Mouse (Mus musculus) kidney, postnatal 14 days (tissue): Measurements from ENCODE around the gene Rbfox1.

Experiments
- DNase-seq: peaks from one replicate; pipeline ENCODE4 v3.0.0; 2022; ENCODE audit warnings: mixed read lengths

Gene Rbfox1

GRCm38 (mm10) chr16:6844659-6845058, 959.5 kb downstream of the Rbfox1 start:
- DNase-seq: no peak

DNA sequence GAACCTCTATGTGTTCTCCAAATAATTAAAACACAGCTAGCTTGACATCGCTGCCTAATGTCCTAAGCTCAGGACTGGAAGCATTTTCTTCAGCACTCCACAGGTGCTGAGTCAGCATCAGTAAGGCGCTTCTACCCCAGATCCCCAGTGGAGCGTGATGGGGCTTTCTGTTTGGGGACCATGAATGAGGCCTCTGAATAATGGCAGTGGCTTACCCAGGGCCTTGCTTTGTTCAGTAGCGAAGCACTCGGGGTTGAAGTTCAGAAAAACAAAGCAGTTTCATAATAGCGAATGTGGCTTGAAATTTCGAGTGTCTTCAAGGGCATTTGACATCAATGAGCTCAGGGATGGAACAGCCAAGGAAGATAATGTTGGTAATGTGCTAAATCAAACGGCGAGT, 966.2 kb downstream of the Rbfox1 start:
- no peak for DNase-seq

GRCm38 (mm10) chr16:6853796-6854195, 968.6 kb downstream of the Rbfox1 start:
- no peak for DNase-seq

DNA sequence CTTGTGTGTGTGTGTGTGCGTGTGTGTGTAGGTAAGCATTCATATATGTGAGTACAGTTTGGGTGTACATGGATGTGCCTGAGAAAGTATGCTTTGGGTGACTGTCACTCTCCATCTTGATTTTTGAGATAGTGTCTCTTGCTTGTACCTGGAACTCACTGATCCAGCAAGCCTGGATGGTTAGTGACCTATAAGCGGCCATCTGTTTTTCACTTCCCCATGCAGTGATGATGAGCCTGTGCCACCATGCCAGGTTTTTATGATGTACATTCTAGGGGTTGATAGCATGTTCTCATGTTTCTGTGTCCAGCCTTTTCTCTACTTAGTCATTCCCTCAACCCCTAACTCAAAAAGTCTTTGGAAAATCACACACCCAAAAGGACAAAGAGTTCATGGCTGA, 976.5 kb downstream of the Rbfox1 start:
- no peak for DNase-seq

GRCm38 (mm10) chr16:6882683-6883430, 997.7 kb downstream of the Rbfox1 start:
- DNase-seq: no peak

DNA sequence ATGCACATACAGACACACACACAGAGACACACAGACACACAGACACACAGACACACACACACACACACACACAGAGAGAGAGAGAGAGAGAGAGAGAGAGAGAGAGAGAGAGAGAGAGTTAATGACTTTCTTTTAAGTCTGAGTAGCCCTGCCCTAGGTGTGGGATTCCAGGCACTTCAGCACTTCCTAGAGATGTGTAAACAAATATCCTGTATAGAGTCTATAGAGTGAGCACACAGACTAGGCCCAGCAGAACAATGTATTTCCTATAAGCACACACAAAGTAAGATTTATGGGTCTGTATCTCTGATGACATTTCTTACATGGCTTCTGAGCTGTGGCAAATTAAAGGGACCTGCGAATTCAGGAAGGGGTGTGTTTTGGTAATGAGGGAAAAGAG, 998.6 kb downstream of the Rbfox1 start:
- no peak for DNase-seq

GRCm38 (mm10) chr16:6885617-6886016, 1000.5 kb downstream of the Rbfox1 start:
- no peak for DNase-seq

DNA sequence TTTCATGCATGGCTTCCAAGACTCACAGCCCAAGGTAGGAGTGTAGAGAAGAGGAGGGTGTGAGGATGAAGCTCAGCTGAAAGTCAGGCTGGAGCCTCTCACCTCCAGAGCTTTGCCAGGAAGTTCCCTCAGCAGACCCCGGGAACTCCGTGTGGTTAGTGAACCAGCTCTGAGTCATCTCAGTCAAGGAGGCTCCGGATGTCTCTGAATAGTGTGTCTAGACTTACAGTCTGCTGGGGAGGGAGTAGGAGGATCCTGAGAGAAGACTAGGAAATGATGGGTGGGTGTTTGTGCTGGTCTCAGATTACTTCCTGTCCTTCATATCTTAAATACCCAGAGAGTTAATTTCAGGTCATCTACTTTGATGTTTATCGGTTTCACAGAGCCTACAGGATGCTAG, 1004.1 kb downstream of the Rbfox1 start:
- DNase-seq: peak; percentile 5

GRCm38 (mm10) chr16:6897734-6898133, 1012.6 kb downstream of the Rbfox1 start:
- DNase-seq: no peak

GRCm38 (mm10) chr16:6900006-6900405, 1014.9 kb downstream of the Rbfox1 start:
- DNase-seq: peak; percentile 4

- DNase-seq: no peak
Observed at GRCm38 (mm10) chr16:6904984-6905383, 1019.8 kb downstream of the Rbfox1 start.

DNA sequence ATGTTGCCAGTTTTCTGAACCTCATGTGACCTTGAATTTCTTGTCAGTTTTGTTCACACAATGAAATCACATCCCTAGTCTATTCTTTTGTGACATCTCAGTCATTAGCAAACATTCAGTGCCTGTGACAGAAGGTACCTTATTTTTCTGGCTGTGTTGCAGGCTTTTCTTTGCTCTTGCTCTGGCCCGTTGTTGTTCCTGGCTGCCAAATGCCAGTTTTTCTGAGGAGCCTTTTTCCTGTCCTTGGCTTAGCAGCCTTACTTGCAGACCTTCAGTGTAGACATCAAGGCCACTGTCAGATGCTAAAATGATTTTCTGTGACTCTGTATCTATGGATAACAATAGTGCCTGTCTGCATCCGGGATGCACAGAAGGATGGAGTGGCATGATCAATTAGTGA, 1020.8 kb downstream of the Rbfox1 start:
- DNase-seq: no peak

DNA sequence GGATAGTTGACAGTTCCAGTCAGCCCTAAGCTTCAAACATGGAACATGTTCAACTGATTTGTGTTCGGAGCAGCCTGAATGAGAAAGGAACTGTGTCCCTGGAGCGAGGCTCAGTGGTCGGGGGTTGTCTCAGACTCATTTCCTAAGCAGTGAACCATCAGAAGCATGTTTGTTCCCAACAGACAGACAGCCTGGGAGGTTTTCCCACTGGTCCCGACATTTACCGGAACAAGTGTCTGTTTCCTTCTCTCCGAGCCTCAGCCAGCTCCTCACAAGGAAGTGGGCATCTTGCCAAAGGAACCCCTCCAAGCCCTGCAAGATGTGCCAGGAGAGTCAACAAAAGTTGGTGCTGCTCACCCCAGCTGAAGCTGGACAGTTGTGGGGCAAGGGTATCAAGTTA, 1022.4 kb downstream of the Rbfox1 start:
- DNase-seq: no peak

- no peak for DNase-seq
Observed at GRCm38 (mm10) chr16:6914531-6914930, 1029.4 kb downstream of the Rbfox1 start.

DNA sequence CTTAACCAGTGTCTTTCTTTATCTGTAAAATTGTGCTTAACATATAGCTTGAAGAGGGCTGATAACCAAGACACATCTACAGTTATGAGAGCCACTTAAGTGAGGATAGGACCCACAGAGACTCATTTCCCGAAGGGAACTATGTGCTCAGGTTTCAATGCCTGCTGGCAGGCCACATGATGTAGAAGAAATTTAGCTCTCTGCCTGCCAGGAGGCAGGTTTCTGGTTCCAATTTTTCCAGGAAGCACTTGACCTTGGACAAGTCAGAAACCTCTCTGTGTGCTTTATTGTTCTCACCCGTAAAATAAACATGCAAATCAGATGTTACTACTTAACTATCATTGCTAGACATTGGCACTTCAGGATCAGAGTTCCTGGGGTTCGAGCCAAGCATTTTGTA, 1033.5 kb downstream of the Rbfox1 start:
- DNase-seq: no peak

- no peak for DNase-seq
Observed at GRCm38 (mm10) chr16:6919681-6920080, 1034.5 kb downstream of the Rbfox1 start.

- DNase-seq: no peak
Observed at GRCm38 (mm10) chr16:6927661-6928060, 1042.5 kb downstream of the Rbfox1 start.

- DNase-seq: no peak
Observed at GRCm38 (mm10) chr16:6930795-6931194, 1045.6 kb downstream of the Rbfox1 start.

GRCm38 (mm10) chr16:6946151-6946550, 1061.0 kb downstream of the Rbfox1 start:
- DNase-seq: no peak

GRCm38 (mm10) chr16:6949666-6950065, 1064.5 kb downstream of the Rbfox1 start:
- DNase-seq: no peak

GRCm38 (mm10) chr16:6955102-6955675, 1070.0 kb downstream of the Rbfox1 start:
- DNase-seq: no peak

DNA sequence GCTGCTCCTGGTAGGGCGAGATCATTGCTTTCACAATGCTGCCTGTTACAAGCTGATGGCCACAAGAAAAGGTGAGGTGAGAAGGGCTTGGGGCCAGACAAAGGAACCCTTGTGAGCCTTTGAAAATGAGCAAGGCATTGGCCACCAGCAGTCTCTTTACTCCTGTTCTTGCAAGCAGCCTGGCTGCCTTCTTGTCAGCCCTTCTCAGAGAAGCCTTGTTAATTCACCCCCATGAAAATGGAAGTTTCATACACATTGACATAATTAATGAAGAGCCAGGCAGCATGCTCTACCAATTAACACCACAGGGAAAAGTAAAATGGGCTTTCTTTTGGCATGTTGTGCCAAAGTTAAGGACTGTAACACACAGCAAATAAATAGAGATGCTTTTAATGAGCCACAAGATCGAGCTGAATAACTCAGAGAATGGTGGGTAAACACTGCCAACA, 1076.8 kb downstream of the Rbfox1 start:
- no peak for DNase-seq

DNA sequence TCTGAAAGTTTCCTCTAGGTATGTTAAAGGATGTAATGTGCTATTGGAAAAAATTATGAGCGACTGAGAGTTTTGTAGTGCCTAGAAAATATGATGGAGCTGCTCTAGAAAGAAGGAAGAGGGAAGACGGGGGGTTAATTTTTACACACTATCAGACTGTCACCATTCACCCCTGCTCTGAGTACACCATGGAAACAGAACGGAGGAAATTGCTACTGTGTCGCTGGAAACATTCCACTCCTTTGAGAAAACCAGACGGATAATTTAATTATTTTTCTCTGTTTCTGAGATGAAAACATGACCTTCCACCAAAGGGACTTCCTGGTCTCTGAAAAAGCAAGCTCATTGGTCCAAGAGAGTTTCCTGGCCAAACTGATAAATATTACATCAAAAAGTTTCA, 1077.4 kb downstream of the Rbfox1 start:
- peak; percentile 19 for DNase-seq

DNA sequence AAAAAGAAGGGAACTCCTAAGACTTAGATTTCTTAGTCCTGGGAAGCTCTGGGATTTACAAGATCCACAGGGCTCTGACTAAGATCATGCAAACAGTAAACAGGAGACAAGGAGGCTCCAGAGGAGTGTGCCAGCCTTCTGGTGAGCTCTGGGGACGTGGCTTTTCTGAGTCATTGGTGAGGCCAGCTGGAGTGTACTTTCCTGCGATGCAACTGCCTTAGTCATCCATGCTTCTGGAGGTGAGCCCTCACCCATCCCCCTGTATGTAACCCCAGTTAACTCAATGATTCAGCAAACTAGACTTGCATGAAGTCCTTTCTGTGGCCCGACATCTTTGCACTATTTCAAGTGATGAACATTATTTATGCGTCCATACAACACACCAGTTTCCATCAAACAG, 1078.4 kb downstream of the Rbfox1 start:
- DNase-seq: no peak
